Mouse (Mus musculus) stomach, embryonic 16.5 days (tissue): ENCODE results near the gene Lmnb2. TPM values are rescaled to one million over a fixed set of nuclear protein-coding genes. Genes with fewer than 3 reads are reported as not detected.

Experiments used
- ATAC-seq: fragments of 200-750 bp; cut with Nextera tagmentation; 2 replicates; pipeline ENCODE4 v1.8.0; 2017; ENCODE audit warnings: moderate number of reproducible peaks, moderate TSS enrichment; ENCODE audit not compliant: insufficient read depth, low FRiP score
- H3K27ac ChIP-seq: fragments of 300-500 bp; sonication (generic); 2 replicates; pipeline ENCODE4 v1.5.1; 2014; ENCODE audit warnings: low read length
- H3K27me3 ChIP-seq: fragments of 300-500 bp; sonication (generic); 2 replicates; pipeline ENCODE4 v1.6.1; 2014; ENCODE audit warnings: low read length, control low read depth, mixed read lengths; ENCODE audit not compliant: control insufficient read depth, insufficient read depth
- H3K36me3 ChIP-seq: fragments of 300-500 bp; sonication (generic); 2 replicates; pipeline ENCODE4 v1.6.1; 2014; ENCODE audit warnings: low read length; ENCODE audit not compliant: control insufficient read depth, insufficient read depth
- H3K4me1 ChIP-seq: fragments of 300-500 bp; sonication (generic); 2 replicates; pipeline ENCODE4 v1.6.1; 2014; ENCODE audit warnings: low read length, control low read depth, mixed read lengths; ENCODE audit not compliant: control insufficient read depth, insufficient read depth
- H3K4me2 ChIP-seq: fragments of 300-500 bp; sonication (generic); 2 replicates; pipeline ENCODE4 v1.6.1; 2014; ENCODE audit warnings: low read depth, low read length, mixed read lengths
- H3K4me3 ChIP-seq: fragments of 300-500 bp; sonication (generic); replicated peaks from 2 replicates; pipeline ENCODE4 v1.5.1; 2014; ENCODE audit warnings: mild to moderate bottlenecking, low read length
- H3K9ac ChIP-seq: fragments of 300-500 bp; sonication (generic); 2 replicates; pipeline ENCODE4 v1.6.1; 2014; ENCODE audit warnings: low read length
- H3K9me3 ChIP-seq: fragments of 300-500 bp; sonication (generic); replicated peaks from 2 replicates; pipeline ENCODE4 v1.6.1; 2016; ENCODE audit warnings: low read length, control low read depth; ENCODE audit not compliant: control insufficient read depth
- WGBS: fragments of 180-500 bp; shearing (Covaris S2); extraction: QIAGEN DNeasy Blood & Tissue Kit; methylation state at CpG from one replicate; pipeline ENCODE4 v1.1.7; 2014; 5-methylcytosine and 5-hydroxymethylcytosine counted together
- polyA plus RNA-seq: library from polyadenylated mRNA; unstranded; fragments of >200 nt; fragmentation: Nextera tagmentation; extraction: Ambion mirVana; gene quantifications from 2 replicates; pipeline ENCODE4 v1.2.1, GENCODE M21; 2015

Gene Lmnb2
- polyA plus RNA-seq, 1 experiment from 2014 or later, result 43.9 TPM

GRCm38 (mm10) chr10:80949081-80949480 is 31.0 kb upstream of the Lmnb2 start:
- H3K36me3 ChIP-seq, result no peaks in the 10 kb centered on the region
- peaks cover 23% of the 10 kb centered on the region for H3K4me1 ChIP-seq
- H3K9ac ChIP-seq, result 0 out of 2 replicates have a peak overlapping the region, but pooled peaks have one; percentile 18
- no peak overlapping the region for H3K4me2 ChIP-seq
- peak overlapping the region; percentile 42; the same call in 1 of the 2 replicates for H3K27ac ChIP-seq
- no peaks in the 10 kb centered on the region for H3K27me3 ChIP-seq
- H3K9me3 ChIP-seq, result no peaks in the 10 kb centered on the region
- ATAC-seq, result no peak
- no peak overlapping the region for H3K4me3 ChIP-seq
- 74% methylated on average over 3 of the region's 3 CpGs for WGBS

- Histone ChIP-seq H3K36me3 (no peaks in the 10 kb centered on the region), H3K4me1 (peaks cover 25% of the 10 kb centered on the region), H3K27me3 (no peaks in the 10 kb centered on the region), H3K4me3 (no peak overlapping the region), H3K4me2 (no peak overlapping the region), H3K27ac (peak overlapping the region; percentile 80), H3K9ac (0 out of 2 replicates have a peak overlapping the region, but pooled peaks have one; percentile 18), H3K9me3 (no peaks in the 10 kb centered on the region)
- WGBS, result 25% methylated on average over 6 of the region's 6 CpGs
- ATAC-seq, result peak; percentile 64; the same call in 1 of the 2 replicates
Measured at GRCm38 (mm10) chr10:80948570-80948969, 30.5 kb upstream of the Lmnb2 start.

DNA sequence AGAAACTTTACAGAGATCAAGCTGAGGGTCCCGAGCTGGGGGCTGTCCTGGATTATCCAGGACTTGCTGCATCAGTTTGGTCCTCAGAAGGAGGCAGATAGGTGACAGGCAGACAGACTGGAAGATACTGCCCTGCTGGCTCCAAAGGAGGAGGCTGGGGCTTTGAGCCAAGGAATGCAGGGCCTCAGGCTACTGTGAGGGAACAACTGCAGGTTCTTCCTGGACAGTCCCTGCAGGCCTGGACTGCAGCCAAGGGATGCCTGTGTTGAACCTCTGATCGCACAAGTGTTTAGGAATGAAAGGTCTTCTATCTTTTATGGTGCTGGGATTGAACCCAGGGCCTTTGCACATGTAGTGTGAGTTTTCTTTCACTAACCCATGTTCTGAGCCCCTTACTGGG is 29.8 kb upstream of the Lmnb2 start:
- Histone ChIP-seq H3K4me3 (no peak overlapping the region), H3K27ac (peak overlapping the region; percentile 80)

DNA sequence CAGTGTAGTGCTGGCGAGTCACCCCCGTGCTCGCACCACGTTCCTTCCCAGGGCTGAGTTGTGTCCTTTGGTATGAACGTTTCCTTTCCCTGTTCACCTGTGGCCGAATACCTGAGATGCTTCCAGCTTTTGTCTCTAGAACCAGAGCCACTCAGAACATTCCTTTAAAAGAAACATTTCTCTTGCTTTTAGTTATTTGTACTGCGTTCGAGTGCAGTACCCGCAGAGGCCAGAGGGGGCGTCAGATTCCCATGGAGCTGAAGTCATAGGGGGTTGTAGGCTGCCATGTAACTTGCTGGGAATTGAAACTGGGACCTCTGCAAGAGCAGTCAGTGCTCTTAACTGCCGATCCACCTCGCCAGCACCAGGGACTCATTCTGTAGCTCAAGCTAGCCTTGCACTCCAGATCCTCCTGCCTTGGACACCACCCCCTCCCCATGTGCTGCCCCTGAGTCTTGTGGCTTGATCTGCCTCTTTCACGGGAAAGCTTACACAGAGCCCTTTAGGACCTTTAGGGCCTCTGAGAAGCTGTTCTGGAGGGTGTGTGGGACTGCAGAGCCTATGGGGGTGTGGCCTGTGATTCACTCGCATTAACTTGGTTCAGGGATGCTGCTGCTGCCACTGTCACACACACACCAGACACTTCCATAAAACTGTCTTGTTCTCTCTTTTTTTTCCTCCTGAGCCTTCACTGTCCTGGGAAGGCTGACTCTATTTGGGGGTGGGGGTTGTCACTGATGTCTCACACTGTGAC is 28.8 kb upstream of the Lmnb2 start:
- Histone ChIP-seq H3K27ac (peak overlapping the region; percentile 80), H3K4me2 (no peak overlapping the region), H3K36me3 (no peaks in the 10 kb centered on the region), H3K9me3 (no peaks in the 10 kb centered on the region), H3K4me1 (peaks cover 26% of the 10 kb centered on the region), H3K27me3 (no peaks in the 10 kb centered on the region), H3K9ac (no peak overlapping the region), H3K4me3 (no peak overlapping the region)
- WGBS, result 64% methylated on average over 14 of the region's 14 CpGs
- 0 out of 2 replicates have a peak, but pooled peaks have one; percentile 19 for ATAC-seq

More for the DNA sequence above, 29.8 kb upstream of the Lmnb2 start:
- Histone ChIP-seq H3K9ac (no peak overlapping the region), H3K4me1 (peaks cover 26% of the 10 kb centered on the region), H3K4me2 (no peak overlapping the region), H3K9me3 (no peaks in the 10 kb centered on the region), H3K36me3 (no peaks in the 10 kb centered on the region), H3K27me3 (no peaks in the 10 kb centered on the region)
- 31% methylated on average over 2 of the region's 2 CpGs for WGBS
- no peak for ATAC-seq

GRCm38 (mm10) chr10:80944231-80944630 is 26.2 kb upstream of the Lmnb2 start:
- 72% methylated on average over 5 of the region's 5 CpGs for WGBS
- Histone ChIP-seq H3K27me3 (no peaks in the 10 kb centered on the region), H3K4me2 (no peak overlapping the region), H3K4me1 (peaks cover 47% of the 10 kb centered on the region), H3K36me3 (no peaks in the 10 kb centered on the region), H3K9me3 (no peaks in the 10 kb centered on the region), H3K4me3 (no peak overlapping the region), H3K27ac (no peak overlapping the region), H3K9ac (no peak overlapping the region)
- ATAC-seq, result no peak

GRCm38 (mm10) chr10:80943701-80944100 is 25.7 kb upstream of the Lmnb2 start:
- Histone ChIP-seq H3K27me3 (no peaks in the 10 kb centered on the region), H3K36me3 (no peaks in the 10 kb centered on the region), H3K4me1 (peaks cover 48% of the 10 kb centered on the region), H3K27ac (0 out of 2 replicates have a peak overlapping the region, but pooled peaks have one; percentile 11), H3K9ac (no peak overlapping the region), H3K4me2 (no peak overlapping the region), H3K4me3 (no peak overlapping the region), H3K9me3 (no peaks in the 10 kb centered on the region)
- 46% methylated on average over 9 of the region's 9 CpGs for WGBS
- no peak for ATAC-seq

DNA sequence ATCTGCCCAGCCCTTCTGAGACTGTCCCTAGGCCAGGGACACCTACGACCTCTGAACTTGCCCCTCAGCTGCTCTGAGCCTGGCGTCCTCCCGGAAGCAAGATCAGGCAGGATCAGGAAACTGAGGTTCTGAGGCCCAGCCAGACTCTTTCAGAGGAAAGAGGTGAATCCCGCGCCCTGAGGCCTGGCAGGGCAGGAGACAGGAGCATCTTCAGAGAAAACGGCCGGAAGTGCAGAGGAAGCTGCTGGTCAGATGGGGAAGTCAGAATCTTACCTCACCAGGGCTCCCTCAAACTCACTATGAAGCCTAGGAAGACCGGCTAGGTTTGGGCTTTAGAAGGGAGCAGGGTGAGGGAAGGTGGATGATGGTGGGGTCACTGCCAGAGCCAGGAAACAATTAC is 24.9 kb upstream of the Lmnb2 start:
- peaks cover 50% of the 10 kb centered on the region for H3K4me1 ChIP-seq
- no peaks in the 10 kb centered on the region for H3K36me3 ChIP-seq
- ATAC-seq, result no peak
- no peak overlapping the region for H3K4me2 ChIP-seq
- 61% methylated on average over 8 of the region's 8 CpGs for WGBS
- H3K27ac ChIP-seq, result no peak overlapping the region
- H3K9me3 ChIP-seq, result no peaks in the 10 kb centered on the region
- H3K9ac ChIP-seq, result no peak overlapping the region
- H3K27me3 ChIP-seq, result no peaks in the 10 kb centered on the region
- no peak overlapping the region for H3K4me3 ChIP-seq

DNA sequence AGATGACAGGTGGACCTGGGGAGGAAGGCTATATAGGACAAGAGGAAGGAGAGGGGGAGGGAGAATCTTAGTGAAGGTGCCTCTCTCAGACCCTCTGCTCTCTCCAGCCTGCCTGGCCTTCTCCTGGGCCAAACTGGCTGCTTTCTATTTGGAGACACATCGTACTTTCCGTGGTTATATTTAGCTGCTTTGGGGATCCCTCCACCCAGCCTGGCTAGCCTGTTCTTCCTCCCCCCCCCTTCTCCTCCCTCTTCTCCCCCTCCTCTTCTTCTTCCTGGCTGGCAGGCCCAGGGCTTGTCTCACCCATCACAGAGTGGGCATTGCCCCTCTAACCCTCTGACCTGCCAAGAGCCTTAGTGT is 22.9 kb upstream of the Lmnb2 start:
- H3K4me1 ChIP-seq, result peaks cover 54% of the 10 kb centered on the region
- H3K9me3 ChIP-seq, result no peaks in the 10 kb centered on the region
- H3K27me3 ChIP-seq, result no peaks in the 10 kb centered on the region
- H3K4me2 ChIP-seq, result peak overlapping the region; percentile 71
- no peak overlapping the region for H3K4me3 ChIP-seq
- peak overlapping the region; percentile 91 for H3K27ac ChIP-seq
- H3K9ac ChIP-seq, result peak overlapping the region; percentile 65
- 8% methylated on average over 2 of the region's 2 CpGs for WGBS
- no peaks in the 10 kb centered on the region for H3K36me3 ChIP-seq
- no peak for ATAC-seq

DNA sequence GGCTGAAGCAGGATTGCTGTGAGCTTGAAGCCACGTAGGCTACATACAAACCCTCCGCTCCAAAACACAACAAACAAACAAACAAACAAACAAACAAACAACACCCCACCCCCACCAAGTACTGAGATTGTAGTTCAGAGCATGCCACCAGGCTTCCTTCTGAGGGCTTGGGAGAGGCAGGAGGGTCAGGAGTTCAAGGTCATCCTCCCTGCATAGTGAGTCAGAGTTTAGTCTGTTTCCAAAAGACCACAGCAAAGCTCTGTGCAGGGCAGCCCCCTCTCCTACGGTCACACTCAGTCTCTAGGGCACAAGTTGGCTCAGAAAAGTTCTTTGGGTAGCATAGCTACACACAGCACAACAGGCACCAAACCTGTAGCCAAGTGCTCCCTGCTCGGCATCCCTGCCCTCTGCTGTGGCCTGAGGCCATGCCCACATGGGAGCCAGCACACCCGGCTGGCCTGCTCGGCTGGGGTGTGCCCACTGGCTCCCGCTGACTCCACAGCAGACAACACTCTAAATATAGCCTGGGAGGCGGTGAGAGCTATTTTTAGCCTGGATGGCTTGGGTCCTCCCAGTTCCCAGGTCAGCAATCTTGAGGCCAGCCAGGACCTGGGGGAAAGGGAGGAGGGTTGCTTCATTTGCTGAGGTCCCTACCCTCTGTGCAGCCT is 22.4 kb upstream of the Lmnb2 start:
- H3K27me3 ChIP-seq, result no peaks in the 10 kb centered on the region
- H3K4me3 ChIP-seq, result peak overlapping the region; percentile 40
- peak; percentile 48; the same call in 1 of the 2 replicates for ATAC-seq
- peak overlapping the region; percentile 91 for H3K27ac ChIP-seq
- WGBS, result 23% methylated on average over 8 of the region's 8 CpGs
- H3K9me3 ChIP-seq, result no peaks in the 10 kb centered on the region
- peaks cover 59% of the 10 kb centered on the region for H3K4me1 ChIP-seq
- H3K9ac ChIP-seq, result peak overlapping the region; percentile 65
- peak overlapping the region; percentile 71 for H3K4me2 ChIP-seq
- no peaks in the 10 kb centered on the region for H3K36me3 ChIP-seq
